Mouse (Mus musculus) heart, adult 2 months (tissue): ENCODE data around the gene Cmbl.

Experiments used
- CTCF ChIP-seq: fragments of 200-600 bp; IDR thresholded peaks from 2 replicates; pipeline ENCODE4 v1.8.1; 2022; ENCODE audit warnings: antibody characterized with exemption, mild to moderate bottlenecking, moderate library complexity
- POLR2A ChIP-seq: fragments of 200-500 bp; IDR thresholded peaks from 2 replicates; pipeline ENCODE4 v1.6.1; 2011; ENCODE audit warnings: mild to moderate bottlenecking, low read depth, low read length, control low read depth; ENCODE audit not compliant: insufficient read depth

- TF ChIP-seq POLR2A (no peak), CTCF (no peak)
Observed at GRCm38 (mm10) chr15:31636091-31636595, 71.0 kb downstream of the Cmbl start.
